Mouse (Mus musculus) spleen, embryonic (tissue): ENCODE measurements around the gene C2cd3.

ENCODE experiments used
- CTCF ChIA-PET: fragments of 350-600 bp; sonication (Branson Sonifier 250); formaldehyde crosslinking; loops from one replicate; lab custom pipeline; 2022; lab: Charles Lee

The C2cd3 gene

GRCm38 (mm10) chr7:100496791-100497190 is 124.8 kb downstream of the C2cd3 start:
- CTCF ChIA-PET, result no interaction called here

DNA sequence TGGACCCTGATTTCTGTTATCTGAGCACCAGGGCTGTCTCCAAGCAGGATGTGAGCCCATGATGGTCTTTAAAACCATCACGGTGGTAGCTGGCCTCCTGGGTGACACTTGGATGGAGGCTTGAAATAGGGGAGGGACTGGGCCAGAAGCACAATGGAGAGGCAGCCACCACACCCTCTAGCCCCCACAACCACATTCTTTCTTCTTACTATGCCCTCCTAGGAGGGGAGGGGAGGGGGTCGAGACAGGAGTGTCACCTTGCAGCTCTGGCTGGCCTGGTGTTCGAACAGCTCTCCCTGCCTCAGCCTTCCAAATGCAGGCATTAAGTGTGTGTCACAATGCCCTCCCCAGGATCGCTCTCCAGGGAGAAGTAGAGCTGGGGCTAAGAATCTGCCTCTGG is 125.4 kb downstream of the C2cd3 start:
- CTCF ChIA-PET, result interaction anchor here (0.5 kb wide), 1 partner anchor 30 kb away, joined by 3 read pairs; no protein-coding TSS in a partner anchor

GRCm38 (mm10) chr7:100497982-100498381 is 125.9 kb downstream of the C2cd3 start:
- CTCF ChIA-PET, result interaction anchor here (0.5 kb wide), 1 partner anchor 30 kb away, joined by 3 read pairs; no protein-coding TSS in a partner anchor

DNA sequence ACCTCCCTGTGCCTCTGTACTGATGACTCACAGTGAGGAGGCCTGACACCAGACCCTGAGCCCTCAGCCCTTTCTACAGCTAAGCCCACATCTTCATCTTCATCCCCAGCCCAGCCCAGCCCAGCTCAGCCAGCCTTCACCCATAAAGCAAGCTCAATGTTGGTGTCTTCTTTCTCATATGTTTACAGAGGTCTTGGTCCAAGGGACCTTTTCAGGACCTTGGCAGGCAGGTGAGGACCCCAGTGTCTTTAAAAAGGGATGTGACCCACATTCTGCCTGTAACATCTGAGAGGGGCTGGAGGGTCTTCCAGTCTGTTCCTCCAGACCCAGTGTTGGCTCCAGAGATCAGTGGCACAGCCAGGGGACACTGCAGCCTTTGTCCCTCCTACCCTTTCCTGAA is 127.4 kb downstream of the C2cd3 start:
- CTCF ChIA-PET, result no interaction called here

DNA sequence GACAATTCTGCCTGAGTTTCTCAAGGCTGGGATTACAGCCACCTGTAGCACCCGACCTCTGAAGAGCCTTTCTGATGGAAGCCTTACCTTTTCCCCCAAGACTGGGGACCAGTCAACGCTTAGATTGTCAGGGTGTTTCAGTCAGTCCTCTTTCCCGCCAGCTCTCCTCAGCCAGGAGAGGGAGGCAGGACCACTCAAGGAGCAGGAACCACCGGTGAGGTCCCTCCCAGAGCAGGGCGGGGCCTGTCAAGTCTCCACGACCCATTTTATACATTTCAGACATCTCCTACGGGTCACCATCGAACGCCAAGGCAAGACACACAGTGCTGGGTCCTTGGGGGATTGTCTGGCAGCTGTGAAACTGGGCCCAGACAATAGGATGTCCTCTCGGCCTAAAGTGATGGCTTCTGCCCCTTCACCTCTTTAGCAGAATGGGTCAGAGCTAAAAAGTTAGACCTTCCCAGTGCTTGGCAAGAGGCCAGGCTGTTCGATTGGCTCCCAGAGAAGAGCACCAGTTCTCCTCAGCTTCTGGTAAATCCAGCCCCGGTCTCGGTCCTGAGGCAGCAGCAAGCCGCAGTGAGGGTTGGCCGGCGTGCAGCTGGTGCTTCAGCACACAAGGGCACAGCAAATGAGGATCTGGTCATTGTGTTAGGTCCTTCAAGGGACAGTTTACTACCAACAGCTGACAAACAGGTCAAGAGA is 128.4 kb downstream of the C2cd3 start:
- CTCF ChIA-PET, result interaction anchor here (0.6 kb wide), 1 partner anchor 9 kb away, joined by 3 read pairs; no protein-coding TSS in a partner anchor

- CTCF ChIA-PET, result no interaction called here
Measured at GRCm38 (mm10) chr7:100501027-100501843, 129.2 kb downstream of the C2cd3 start.

GRCm38 (mm10) chr7:100501844-100502373 is 129.9 kb downstream of the C2cd3 start:
- CTCF ChIA-PET, result interaction anchor here (0.6 kb wide), 1 partner anchor 849 kb away, joined by 8 read pairs; no protein-coding TSS in a partner anchor

DNA sequence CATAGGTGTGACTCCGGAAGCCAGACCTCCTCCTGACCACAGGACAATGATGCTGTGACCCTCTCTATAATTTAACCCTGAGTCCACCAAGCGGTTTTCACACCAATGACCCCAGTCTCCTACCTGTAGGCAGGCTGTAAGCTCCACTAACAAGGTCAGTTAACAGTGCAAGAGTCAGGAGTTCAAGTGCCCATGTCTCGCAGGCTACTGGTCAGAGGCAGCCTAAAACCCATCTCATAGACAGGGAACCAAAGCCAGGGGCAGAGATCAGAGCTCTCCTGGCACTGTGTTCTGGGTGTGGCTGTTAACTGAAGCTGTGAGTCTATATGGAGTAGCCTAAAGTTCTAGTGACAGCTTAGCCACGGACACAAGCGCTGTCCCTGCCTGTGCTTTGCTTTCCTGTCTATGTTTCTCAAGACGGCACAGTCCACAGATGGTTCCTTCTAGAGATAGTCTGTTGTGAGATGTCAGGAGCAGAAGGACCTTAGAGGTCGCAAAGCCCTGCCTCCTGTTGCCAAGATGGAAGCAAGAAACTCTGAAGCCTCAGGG is 130.4 kb downstream of the C2cd3 start:
- CTCF ChIA-PET, result interaction anchor here (0.6 kb wide), 1 partner anchor 848 kb away, joined by 8 read pairs; no protein-coding TSS in a partner anchor

- CTCF ChIA-PET, result no interaction called here
Measured at GRCm38 (mm10) chr7:100503076-100503475, 131.0 kb downstream of the C2cd3 start.

- CTCF ChIA-PET, result interaction anchor here (0.6 to 0.7 kb wide), 4 partner anchors 74 to 1679 kb away, joined by 3 to 7 read pairs (median 3); no protein-coding TSS in a partner anchor
Measured at GRCm38 (mm10) chr7:100504740-100505487, 132.9 kb downstream of the C2cd3 start.

- CTCF ChIA-PET, result interaction anchor here (0.6 kb wide), 2 partner anchors 160 to 1220 kb away, joined by 3 read pairs; no protein-coding TSS in a partner anchor
Measured at GRCm38 (mm10) chr7:100506494-100506893, 134.5 kb downstream of the C2cd3 start.

DNA sequence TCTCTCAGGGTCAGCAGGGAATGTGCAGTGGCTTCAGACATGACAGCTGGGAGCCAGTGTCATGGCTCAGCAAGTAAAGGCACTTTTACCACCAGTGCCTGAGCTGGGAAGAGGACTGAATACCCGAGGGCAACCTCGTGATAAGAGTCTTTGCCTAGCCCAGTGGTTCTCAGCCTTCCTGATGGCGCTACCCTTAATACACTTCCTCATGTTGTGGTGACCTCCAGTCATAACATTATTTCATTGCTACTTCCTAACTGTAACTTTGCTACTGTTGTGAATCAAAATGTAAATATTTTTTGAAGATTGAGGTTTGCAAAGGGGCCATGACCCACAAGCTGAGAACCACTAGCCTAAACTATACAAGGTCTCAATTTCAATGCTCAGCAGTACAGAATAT is 136.6 kb downstream of the C2cd3 start:
- CTCF ChIA-PET, result interaction anchor here (0.7 to 1.0 kb wide), 2 partner anchors 8 to 92 kb away, joined by 3 to 8 read pairs; no protein-coding TSS in a partner anchor

DNA sequence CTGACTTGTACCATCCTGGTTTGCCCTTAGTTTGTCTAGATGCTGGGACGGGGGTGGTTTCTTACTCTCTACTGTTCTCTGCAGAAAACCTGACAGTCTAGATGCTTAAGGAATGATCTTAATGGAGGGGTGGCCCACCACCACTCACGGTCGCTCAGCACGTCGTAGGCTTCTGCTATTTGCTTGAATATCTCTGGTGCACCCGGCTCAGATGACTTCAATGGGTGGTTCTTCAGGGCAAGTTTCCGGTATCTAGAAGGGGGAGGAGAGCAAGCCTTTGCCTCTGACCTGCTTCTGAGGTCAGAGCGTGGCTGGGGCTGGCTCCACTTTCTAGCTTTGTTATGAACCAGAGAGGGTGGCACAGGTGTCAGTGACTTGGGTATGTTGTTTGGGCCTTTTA is 139.6 kb downstream of the C2cd3 start:
- CTCF ChIA-PET, result interaction anchor here (0.5 kb wide), 1 partner anchor 65 kb away, joined by 8 read pairs; no protein-coding TSS in a partner anchor

DNA sequence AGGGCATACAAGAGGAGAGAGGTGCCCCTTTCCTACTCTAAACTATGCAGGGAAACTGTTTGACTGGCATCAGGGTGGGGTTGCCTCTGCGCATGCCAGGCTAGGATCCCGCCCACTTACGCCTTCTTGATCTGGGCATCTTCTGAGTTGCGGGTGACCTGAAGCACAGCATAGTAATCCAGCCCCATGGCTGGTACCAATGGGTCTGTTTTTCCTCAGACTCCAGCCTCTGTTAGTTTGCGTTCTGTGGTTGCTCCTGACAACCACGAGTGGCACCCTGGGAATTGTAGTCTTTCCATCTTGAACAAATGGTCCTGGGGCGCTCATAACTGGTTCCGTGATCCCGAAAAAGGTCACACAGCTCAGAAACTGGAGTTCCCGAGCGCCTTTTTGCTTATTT is 142.5 kb downstream of the C2cd3 start, which contains the start of gene Dnajb13:
Gene Dnajb13, minus strand, starts transcription at position 388 of the 400 bp plus-strand sequence.
- CTCF ChIA-PET, result no interaction called here
